Mouse (Mus musculus) embryonic facial prominence, embryonic 10.5 days (tissue): ENCODE measurements at regions not wholly inside any gene's neighbourhood (a gene's known extent, or its start where the extent isn't known, plus 50 kb on each side); places are given as distances from the start of the nearest gene placed in this dataset.

ENCODE experiments used
- DNase-seq: peaks from one replicate; pipeline ENCODE4 v3.0.0-alpha.2; 2017; ENCODE audit warnings: low spot score
- H3K27ac ChIP-seq: fragments of 300-500 bp; sonication (generic); replicated peaks from 2 replicates; pipeline ENCODE4 v1.5.1; 2016; ENCODE audit warnings: mild to moderate bottlenecking
- H3K27me3 ChIP-seq: fragments of 300-500 bp; sonication (generic); replicated peaks from 2 replicates; pipeline ENCODE4 v1.6.1; 2016; ENCODE audit warnings: low read depth, mild to moderate bottlenecking; ENCODE audit not compliant: poor library complexity, severe bottlenecking
- H3K36me3 ChIP-seq: fragments of 300-500 bp; sonication (generic); replicated peaks from 2 replicates; pipeline ENCODE4 v1.6.1; 2016; ENCODE audit warnings: mild to moderate bottlenecking, moderate library complexity
- H3K4me1 ChIP-seq: fragments of 300-500 bp; sonication (generic); 2 replicates; pipeline ENCODE4 v1.6.1; 2016
- H3K4me3 ChIP-seq: fragments of 300-500 bp; sonication (generic); 2 replicates; pipeline ENCODE4 v1.5.1; 2016; ENCODE audit warnings: mild to moderate bottlenecking, moderate library complexity
- H3K9me3 ChIP-seq: fragments of 300-500 bp; sonication (generic); 2 replicates; pipeline ENCODE4 v1.6.1; 2016; ENCODE audit warnings: mild to moderate bottlenecking
- WGBS: fragments of 180-500 bp; shearing (Covaris S2); methylation state at CpG from one replicate; pipeline ENCODE4 v1.1.7; 2016; 5-methylcytosine and 5-hydroxymethylcytosine counted together

- no peak overlapping the region for H3K27ac ChIP-seq
- no peaks in the 10 kb centered on the region for H3K9me3 ChIP-seq
- H3K4me1 ChIP-seq = no peaks in the 10 kb centered on the region
- no peaks in the 10 kb centered on the region for H3K27me3 ChIP-seq
- no peak overlapping the region for H3K4me3 ChIP-seq
- H3K36me3 ChIP-seq = no peaks in the 10 kb centered on the region
- WGBS = 77% methylated on average over 2 of the region's 2 CpGs
- DNase-seq = no peak
Measured at GRCm38 (mm10) chr1:130309746-130310145, 113.1 kb downstream of the Cd55b start.

- Histone ChIP-seq H3K4me1 (peaks cover 12% of the 10 kb centered on the region), H3K9me3 (no peaks in the 10 kb centered on the region), H3K36me3 (no peaks in the 10 kb centered on the region), H3K27ac (no peak overlapping the region), H3K4me3 (no peak overlapping the region), H3K27me3 (no peaks in the 10 kb centered on the region)
- DNase-seq = no peak
- WGBS = 48% methylated on average over 11 of the region's 11 CpGs
Measured at GRCm38 (mm10) chr1:130301828-130302386, 120.9 kb downstream of the Cd55b start.

GRCm38 (mm10) chr1:130300065-130300815 is 122.6 kb downstream of the Cd55b start:
- H3K4me3 ChIP-seq = peak overlapping the region; percentile 46
- WGBS = 5% methylated on average over 13 of the region's 13 CpGs
- peak overlapping the region; percentile 82 for H3K27ac ChIP-seq
- H3K36me3 ChIP-seq = no peaks in the 10 kb centered on the region
- peaks cover 12% of the 10 kb centered on the region for H3K4me1 ChIP-seq
- no peaks in the 10 kb centered on the region for H3K9me3 ChIP-seq
- H3K27me3 ChIP-seq = no peaks in the 10 kb centered on the region
- peak; percentile 73 for DNase-seq

GRCm38 (mm10) chr1:130299641-130300040 is 123.2 kb downstream of the Cd55b start:
- 9% methylated on average over 4 of the region's 4 CpGs for WGBS
- Histone ChIP-seq H3K4me3 (peak overlapping the region; percentile 46; the same call in 1 of the 2 replicates), H3K9me3 (no peaks in the 10 kb centered on the region), H3K27me3 (no peaks in the 10 kb centered on the region), H3K27ac (peak overlapping the region; percentile 82), H3K36me3 (no peaks in the 10 kb centered on the region), H3K4me1 (peaks cover 12% of the 10 kb centered on the region)
- peak; percentile 12 for DNase-seq

DNA sequence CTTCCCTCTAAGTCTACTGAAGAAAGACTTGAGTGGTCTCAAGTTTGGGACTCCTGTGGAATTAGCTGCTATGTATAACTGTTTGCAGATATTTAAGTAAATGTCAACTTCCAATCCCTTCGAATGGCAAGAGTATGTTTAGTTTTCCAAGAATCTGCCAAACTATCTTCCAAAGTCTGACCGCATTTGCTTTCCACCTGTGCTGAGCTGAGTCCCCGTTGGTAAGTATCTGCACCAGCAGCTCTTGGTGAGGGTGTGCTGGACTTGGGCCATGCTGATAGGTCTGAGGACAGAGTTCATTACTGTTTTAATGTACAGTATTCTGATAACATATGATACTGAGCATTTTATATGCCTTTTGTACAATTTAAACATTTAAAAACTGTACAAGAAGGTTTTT is 123.7 kb downstream of the Cd55b start:
- DNase-seq = no peak
- Histone ChIP-seq H3K27me3 (no peaks in the 10 kb centered on the region), H3K9me3 (no peaks in the 10 kb centered on the region), H3K4me3 (no peak overlapping the region), H3K4me1 (peaks cover 12% of the 10 kb centered on the region), H3K27ac (no peak overlapping the region), H3K36me3 (no peaks in the 10 kb centered on the region)
- WGBS = 61% methylated on average over 3 of the region's 3 CpGs

GRCm38 (mm10) chr1:130298636-130299035 is 124.2 kb downstream of the Cd55b start:
- H3K27me3 ChIP-seq = no peaks in the 10 kb centered on the region
- H3K9me3 ChIP-seq = no peaks in the 10 kb centered on the region
- no peak overlapping the region for H3K4me3 ChIP-seq
- peaks cover 12% of the 10 kb centered on the region for H3K4me1 ChIP-seq
- no peaks in the 10 kb centered on the region for H3K36me3 ChIP-seq
- WGBS = 89% methylated on average over 1 of the region's 1 CpGs
- no peak overlapping the region for H3K27ac ChIP-seq
- no peak for DNase-seq

DNA sequence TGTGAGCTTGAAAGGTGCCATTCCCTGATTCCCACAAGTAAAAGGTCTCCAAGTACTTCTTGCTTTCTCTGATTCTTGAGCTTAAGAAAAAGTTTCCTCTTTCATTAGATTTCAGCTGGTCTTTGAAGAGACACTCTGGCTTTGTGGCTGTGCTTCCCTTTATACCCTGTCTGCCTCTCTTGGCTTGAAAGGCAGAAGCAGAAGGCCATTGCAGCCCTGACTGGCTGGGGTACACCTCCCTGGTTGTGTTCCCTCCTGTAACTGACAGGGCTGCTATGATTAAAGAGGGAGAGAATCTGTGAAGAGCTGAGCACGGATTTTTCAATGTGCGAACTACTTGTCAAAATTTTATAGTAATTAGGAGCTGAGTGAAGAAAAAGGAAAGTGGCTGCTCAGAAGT is 125.3 kb downstream of the Cd55b start:
- Histone ChIP-seq H3K9me3 (no peaks in the 10 kb centered on the region), H3K4me1 (peaks cover 12% of the 10 kb centered on the region), H3K27ac (no peak overlapping the region), H3K36me3 (no peaks in the 10 kb centered on the region), H3K27me3 (no peaks in the 10 kb centered on the region), H3K4me3 (no peak overlapping the region)
- no peak for DNase-seq
- WGBS = 66% methylated on average over 2 of the region's 2 CpGs

GRCm38 (mm10) chr1:130285882-130286281 is 136.9 kb downstream of the Cd55b start:
- Histone ChIP-seq H3K4me3 (no peak overlapping the region), H3K27ac (no peak overlapping the region), H3K4me1 (no peaks in the 10 kb centered on the region), H3K36me3 (no peaks in the 10 kb centered on the region), H3K27me3 (no peaks in the 10 kb centered on the region), H3K9me3 (no peaks in the 10 kb centered on the region)
- WGBS = 85% methylated on average over 6 of the region's 6 CpGs
- DNase-seq = no peak

DNA sequence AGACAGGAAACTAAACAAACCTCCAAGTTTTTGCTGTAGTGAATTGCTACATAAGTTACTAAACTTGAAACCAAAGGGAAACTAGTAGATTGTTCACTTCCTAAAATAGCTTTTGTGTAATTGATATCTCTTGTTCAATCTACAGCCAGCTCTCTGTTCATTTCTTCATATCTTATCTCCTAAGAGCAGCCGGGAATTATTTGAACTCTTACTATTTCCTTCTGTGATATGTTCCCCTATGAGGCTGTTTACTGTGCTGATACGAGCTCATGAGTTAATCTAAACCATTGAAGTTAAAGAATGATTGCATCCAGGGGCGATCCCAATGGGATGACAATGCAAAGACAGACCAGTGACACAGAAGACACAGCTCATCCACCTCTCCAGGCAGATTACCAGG is 140.7 kb downstream of the Cd55b start:
- H3K27ac ChIP-seq = no peak overlapping the region
- no peaks in the 10 kb centered on the region for H3K36me3 ChIP-seq
- no peak overlapping the region for H3K4me3 ChIP-seq
- no peaks in the 10 kb centered on the region for H3K27me3 ChIP-seq
- no peaks in the 10 kb centered on the region for H3K4me1 ChIP-seq
- no peaks in the 10 kb centered on the region for H3K9me3 ChIP-seq
- no peak for DNase-seq
- WGBS = 81% methylated on average over 3 of the region's 3 CpGs

DNA sequence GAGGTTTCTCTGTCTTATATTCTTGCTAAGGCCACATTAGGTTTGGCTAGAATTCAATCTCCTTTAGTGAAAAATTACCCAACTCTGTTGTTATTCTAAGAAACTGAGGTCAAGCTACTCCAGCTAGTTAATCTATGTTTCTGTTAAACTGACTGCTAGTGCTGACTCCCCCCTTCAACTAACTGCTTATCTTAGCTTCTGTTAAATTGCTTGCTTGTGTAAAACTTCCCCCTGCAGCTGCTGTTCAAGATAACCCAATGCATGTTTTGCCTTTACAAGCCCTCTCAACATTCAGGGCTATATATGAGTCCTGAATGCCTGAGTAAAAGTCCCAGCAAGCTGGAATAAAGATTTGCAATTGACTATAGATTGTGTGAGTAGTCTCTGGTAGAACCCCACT is 143.6 kb downstream of the Cd55b start:
- Histone ChIP-seq H3K4me1 (no peaks in the 10 kb centered on the region), H3K36me3 (no peaks in the 10 kb centered on the region), H3K4me3 (no peak overlapping the region), H3K9me3 (no peaks in the 10 kb centered on the region), H3K27me3 (no peaks in the 10 kb centered on the region), H3K27ac (no peak overlapping the region)
- no peak for DNase-seq

- no peak overlapping the region for H3K4me3 ChIP-seq
- DNase-seq = no peak
- no peaks in the 10 kb centered on the region for H3K27me3 ChIP-seq
- no peaks in the 10 kb centered on the region for H3K4me1 ChIP-seq
- no peak overlapping the region for H3K27ac ChIP-seq
- H3K9me3 ChIP-seq = no peaks in the 10 kb centered on the region
- H3K36me3 ChIP-seq = no peaks in the 10 kb centered on the region
Measured at GRCm38 (mm10) chr1:130278000-130278536, 144.7 kb downstream of the Cd55b start.

DNA sequence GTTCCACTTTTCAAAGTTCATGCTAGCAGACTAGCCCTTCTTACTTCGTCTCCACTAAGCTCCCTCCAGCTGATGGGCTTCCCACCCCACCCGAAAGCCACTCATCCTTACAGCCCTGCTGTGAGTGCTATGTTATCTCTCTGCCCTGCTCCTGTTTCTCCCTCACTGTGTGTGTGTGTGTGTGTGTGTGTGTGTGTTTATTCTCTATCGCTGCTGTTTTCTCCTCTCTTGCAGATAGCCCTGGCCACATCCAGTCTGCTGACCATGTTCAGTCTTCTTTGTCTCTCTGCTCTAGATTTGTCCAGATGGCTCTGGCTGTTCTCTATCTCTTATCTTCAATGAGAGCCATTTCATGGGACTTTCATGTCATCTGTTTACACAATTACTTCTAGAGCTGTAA is 145.9 kb downstream of the Cd55b start:
- H3K4me1 ChIP-seq = peaks cover 3% of the 10 kb centered on the region; the same call in 1 of the 2 replicates
- H3K36me3 ChIP-seq = no peaks in the 10 kb centered on the region
- H3K27me3 ChIP-seq = no peaks in the 10 kb centered on the region
- 80% methylated on average over 3 of the region's 3 CpGs for WGBS
- H3K4me3 ChIP-seq = no peak overlapping the region
- H3K27ac ChIP-seq = no peak overlapping the region
- no peaks in the 10 kb centered on the region for H3K9me3 ChIP-seq
- DNase-seq = no peak

- 84% methylated on average over 2 of the region's 2 CpGs for WGBS
- no peaks in the 10 kb centered on the region for H3K36me3 ChIP-seq
- no peak for DNase-seq
- no peak overlapping the region for H3K4me3 ChIP-seq
- H3K27ac ChIP-seq = no peak overlapping the region
- H3K4me1 ChIP-seq = peaks cover 3% of the 10 kb centered on the region; the same call in 1 of the 2 replicates
- no peaks in the 10 kb centered on the region for H3K27me3 ChIP-seq
- H3K9me3 ChIP-seq = no peaks in the 10 kb centered on the region
Measured at GRCm38 (mm10) chr1:130276005-130276404, 146.8 kb downstream of the Cd55b start.
